Mouse (Mus musculus) T-helper 2 cell (primary cell): ENCODE data around the gene Phf14.

Experiments used
- in situ Hi-C: fragments of 300-600 bp; cut with MboI, MseI; formaldehyde crosslinking; loops from one replicate; pipeline ENCODE4 v1.15.1; 2025; ENCODE audit warnings: high pct_unique_total_duplicates

Phf14 gene

DNA sequence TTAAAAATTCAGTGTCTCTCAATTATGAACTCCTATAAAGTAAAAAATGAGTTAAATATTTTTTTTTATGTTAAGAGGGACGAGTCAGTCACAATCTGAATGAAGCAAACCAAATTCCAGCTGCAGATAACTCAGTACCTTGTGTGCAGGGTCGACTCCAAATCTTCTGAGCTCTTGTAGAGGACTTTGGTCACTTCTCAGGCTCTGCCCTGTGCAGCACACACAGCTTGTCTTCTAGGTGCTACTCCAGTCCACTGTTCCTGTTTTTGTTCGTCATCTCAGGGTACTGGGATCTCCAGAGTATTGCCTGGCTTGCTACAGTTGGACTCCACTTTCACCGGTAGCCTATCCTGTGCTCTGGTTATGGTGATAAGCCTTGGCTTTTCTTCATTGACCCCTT is 113.1 kb downstream of the Phf14 start:
- in situ Hi-C loops, result no loop called here

DNA sequence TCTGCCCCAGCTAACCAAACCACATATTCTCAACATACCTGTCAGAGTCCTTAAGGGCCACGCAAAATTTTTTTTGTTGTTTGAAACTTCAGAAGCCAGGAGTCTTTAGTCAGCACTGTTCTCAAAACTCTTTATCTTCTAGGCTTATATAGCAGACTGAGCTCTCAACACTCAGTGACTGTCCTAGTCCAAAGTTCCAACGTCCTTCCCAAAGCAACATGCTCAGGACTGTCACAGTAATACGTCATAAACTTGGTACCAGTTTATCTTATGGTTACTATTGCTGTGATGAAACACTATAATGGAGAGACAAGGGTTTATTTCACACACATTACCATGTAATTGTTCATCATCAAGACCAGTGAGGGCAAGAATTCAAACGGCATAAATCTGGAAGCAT is 113.9 kb downstream of the Phf14 start:
- in situ Hi-C loops, result no loop called here

DNA sequence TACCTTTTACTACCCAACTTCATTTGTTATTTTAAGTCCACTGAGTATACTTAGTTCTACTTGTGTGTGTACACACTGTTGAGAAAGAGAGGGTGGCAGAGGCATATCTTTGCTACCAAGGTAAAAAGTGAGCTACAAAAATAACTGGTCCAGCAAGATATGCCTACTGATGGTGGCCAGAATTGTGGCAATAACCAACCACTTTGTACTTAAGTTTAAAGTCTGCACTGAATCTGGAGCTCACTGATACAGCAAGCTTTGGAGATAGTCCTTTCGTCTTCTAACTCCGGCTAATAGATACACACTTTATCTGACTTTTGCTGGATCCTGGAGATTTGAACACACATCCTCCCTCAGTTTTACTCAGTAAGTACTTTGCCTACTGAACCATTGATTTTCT is 115.8 kb downstream of the Phf14 start:
- in situ Hi-C loops, result no loop called here

DNA sequence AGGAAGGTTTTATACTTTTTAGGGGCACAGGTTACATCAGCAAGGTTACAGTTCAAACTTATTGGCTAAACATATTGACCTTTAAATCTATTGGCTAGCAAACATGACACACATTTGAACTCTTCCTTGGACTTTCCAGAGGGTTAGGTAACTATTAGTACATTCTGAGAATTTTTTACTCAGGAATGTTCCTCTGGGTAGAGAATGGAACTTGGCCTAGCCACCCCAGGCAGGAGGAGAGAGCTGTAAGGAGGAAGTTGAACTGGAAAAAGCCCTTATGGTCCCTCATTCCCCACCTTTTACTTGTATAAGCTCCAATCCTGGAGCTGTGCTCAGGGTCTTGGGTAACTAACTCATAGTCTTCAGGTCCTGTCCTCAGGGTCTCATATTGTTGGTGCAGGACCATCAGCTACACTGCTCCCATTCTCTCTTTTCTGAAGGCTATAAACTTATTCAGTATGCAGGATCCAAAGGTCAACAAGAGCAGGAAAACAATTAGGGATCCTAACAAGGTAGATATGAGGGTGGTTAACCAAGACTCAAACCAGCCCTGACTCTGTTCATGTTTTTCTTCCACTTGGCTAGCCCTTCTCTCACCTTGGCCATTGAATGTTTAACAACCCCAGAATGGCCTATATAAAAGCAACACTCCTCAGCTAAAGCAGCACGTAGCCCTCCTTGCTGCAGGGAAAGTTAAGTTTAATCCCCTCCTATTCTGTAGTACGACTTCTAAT is 119.4 kb downstream of the Phf14 start:
- in situ Hi-C loops, result no loop called here

DNA sequence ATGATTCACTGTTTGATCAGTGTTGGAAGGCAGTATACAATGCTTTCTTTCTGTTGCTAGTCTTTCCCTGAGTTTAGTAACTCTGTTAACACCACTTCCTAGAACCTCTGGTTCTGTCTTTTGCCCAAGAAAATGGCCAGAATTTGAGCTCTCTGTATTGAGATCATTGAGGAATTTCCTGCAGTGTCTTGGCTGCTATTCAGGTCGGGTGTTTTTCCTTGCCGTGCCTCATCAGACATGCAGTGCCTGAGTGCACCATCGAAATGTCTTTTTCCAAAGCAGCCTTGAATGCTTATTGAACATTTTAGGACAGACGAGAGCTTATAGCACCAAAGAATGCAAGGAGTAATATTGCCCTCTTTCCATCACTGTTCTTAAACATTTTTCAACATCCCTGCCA is 127.0 kb downstream of the Phf14 start:
- in situ Hi-C loops, result no loop called here

DNA sequence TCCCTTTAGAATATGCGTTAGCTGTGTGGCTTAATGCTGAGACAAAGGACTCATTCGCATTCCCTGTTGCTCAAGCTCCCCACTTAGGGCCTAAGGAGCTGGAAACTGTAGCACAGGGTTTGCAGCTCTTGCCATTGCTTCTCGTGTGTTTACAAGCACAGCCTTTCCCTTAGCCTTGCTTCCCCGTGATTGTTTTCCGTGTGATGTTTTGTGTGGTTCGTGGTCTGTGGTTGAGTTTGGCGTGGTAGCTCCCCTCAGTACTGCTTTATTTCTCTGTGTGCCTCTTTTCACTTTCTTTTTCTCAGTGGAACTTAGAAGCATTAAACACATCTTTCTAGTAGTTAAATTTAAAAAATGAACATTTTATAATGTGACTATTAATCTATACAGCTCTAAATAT is 130.7 kb downstream of the Phf14 start:
- in situ Hi-C loops, result no loop called here

DNA sequence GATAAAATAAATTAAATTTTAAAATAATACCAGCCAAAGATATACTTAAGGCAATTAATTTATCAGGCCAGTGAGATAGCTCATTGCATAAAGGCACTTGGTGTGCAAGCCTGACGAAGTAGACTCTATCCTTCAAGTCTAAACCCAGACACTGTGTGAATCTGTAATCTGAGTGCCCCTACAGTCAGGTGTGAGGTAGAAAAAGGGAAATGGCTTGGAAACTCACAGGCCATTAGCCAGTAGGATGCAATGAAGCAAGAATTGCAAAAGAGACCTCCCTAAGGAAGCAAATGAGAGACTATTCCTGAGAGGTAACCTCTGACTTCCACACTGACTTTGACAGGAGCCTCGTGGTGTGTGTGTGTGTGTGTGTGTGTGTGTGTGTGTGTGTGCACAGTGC is 145.3 kb downstream of the Phf14 start:
- in situ Hi-C loops, result no loop called here

DNA sequence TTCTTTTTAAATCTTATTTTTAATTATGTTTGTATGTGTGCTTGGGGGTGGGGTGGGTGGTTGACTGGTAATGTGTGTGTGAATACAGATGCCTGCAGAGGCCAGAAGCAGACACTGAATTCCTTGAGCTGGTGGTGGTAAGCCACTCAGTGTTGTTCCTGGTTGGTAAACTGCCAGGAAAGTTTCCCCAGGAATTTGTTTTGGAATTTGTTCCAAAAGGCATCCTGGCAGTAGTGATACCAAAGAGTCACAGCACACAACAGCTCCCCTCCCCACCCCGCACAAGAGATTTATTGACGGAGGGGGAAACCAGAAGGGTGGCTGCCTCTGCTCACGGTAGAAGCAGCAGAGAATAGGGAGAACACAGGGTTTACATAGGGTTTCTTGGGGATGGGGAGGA is 146.5 kb downstream of the Phf14 start:
- in situ Hi-C loops, result no loop called here

DNA sequence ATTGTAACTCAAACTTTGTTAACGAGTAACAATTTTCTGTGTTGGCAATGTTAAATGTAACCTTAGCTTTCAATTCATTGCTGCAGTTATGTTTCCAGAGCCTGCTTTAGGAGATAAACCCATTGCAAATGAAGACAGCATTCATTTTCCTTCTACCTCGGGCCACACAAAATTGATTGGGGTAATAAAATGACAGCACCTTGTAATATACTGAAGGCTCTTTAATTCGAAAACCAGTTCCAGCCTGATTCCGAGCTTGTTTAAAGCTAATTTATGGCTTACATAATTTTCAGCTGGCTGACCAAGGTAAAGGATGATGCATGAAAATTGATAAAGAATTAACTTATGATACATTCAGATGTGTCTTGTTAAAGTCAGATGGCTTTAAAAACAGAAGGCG is 151.1 kb downstream of the Phf14 start:
- in situ Hi-C loops, result no loop called here

DNA sequence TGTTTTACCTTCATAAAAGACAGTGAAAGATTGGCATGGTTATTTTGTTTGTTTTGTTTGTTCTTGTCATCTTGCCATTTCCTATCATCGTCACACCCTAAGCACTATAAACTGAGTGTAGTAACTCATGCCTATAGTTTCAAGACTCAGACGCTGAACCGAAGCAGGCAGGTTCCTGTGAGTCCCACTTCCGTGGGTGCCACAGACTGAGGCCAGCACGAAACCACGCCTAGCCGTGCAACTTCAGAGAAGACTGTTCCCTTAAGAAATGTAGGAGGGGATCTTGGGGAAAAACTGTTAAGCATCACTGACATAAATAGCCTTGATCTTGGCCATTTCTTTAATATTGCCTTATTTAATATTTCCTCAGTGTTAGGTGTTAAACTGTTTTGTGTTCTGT is 152.4 kb downstream of the Phf14 start:
- in situ Hi-C loops, result no loop called here

DNA sequence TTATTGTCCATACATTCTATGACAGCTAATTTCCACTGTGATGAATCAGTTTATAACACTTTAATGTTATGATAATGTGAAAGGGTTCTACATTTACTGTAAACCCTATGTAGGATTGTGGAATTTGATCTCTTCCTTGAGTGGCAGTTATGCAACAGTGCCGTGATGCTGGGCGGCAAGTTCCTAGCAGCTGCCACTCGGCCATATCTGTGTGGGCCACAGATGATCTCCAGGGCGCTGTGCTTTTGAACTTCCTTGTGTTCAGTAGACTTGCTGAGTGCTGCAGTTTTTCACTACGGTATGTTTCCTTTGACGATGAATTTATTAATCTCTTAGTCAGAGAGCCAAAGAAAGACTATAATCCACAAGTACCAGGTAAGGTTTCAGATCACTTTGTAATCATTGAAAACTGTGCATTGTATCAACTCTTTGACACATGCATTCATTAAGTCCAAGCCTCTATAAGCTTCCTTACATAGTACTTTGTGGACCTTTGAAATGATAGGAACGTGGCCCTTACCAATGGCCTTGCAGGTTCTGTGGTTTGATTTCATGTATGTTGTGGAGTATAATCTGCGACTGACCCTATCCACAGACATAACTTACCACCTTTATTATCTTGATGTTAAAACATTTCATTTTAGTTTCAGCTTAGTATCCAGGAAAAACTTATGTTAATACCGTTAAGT is 153.0 kb downstream of the Phf14 start:
- in situ Hi-C loops, result no loop called here

DNA sequence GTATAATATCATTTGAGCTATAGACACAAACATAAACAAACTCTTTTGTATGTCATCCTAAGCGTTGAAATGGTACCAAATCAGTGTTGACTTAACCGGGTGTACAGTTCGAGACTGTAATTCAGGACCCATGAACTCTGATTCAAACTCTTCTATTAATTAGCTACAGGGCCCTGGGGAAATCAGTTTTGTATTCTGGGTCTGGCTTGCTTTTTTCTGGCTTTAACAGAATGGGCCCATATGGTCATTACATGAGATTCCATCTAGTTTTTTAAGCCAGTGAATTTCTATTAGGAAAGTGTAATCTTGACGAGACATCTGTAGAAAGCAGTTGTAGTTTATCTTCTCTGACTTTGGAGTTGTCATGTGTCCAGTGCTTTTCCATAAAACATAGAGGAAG is 160.3 kb downstream of the Phf14 start:
- in situ Hi-C loops, result no loop called here

DNA sequence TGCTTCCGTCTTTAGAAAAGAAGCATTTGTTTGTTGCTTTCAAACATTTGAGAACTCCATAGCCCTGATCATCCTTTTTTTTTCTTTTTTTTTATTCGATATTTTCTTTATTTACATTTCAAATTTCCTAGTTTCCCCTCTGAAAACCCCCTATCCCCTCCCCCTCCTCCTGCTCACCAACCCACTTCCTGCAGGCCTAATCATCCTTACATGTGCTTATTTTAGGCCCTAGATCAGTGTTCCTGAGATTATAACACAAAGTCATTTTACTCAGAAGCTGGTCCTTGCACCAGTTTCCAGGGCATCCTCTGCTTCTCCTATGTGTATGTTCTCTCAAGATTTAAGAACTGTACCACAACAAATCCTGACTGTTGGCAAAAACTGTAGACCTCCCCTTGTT is 161.7 kb downstream of the Phf14 start:
- in situ Hi-C loops, result no loop called here

DNA sequence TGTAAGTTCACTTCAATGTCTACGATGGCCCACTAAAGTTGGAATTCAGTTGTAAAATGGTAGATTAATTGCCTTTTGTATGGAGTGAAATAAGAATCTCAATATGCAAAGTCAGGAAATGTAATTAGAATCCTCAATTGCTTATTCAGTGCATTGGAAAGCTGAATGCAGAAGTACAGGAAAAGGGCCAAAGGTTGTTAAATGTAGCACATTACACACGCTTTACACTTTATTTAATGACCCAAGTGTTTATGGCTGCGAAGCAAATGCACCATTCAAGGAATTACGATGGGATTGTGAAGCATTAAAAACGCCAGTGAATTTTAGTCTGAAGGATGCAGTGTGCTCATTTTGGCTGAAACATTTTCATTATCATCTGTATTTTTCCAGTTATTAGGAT is 167.0 kb downstream of the Phf14 start:
- in situ Hi-C loops, result no loop called here

DNA sequence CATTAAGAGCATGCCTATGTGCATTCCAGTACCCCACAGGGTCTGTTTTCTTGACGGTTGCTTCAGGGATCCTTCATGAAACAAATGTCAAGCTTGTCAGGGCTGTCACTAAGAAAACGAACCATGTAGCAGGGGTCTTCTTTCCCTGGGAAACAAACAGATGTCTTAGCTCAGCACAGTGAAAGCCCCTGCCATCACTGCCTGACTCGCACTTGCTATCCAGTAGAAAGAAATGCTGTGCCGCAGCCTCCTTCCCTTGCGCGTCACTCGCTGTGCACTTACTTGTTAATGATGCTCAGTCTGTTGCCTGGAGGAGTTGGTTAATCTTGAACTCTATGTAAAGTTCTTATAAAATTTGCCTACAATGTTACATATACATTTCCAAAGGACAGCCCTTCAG is 169.7 kb downstream of the Phf14 start:
- in situ Hi-C loops, result no loop called here

DNA sequence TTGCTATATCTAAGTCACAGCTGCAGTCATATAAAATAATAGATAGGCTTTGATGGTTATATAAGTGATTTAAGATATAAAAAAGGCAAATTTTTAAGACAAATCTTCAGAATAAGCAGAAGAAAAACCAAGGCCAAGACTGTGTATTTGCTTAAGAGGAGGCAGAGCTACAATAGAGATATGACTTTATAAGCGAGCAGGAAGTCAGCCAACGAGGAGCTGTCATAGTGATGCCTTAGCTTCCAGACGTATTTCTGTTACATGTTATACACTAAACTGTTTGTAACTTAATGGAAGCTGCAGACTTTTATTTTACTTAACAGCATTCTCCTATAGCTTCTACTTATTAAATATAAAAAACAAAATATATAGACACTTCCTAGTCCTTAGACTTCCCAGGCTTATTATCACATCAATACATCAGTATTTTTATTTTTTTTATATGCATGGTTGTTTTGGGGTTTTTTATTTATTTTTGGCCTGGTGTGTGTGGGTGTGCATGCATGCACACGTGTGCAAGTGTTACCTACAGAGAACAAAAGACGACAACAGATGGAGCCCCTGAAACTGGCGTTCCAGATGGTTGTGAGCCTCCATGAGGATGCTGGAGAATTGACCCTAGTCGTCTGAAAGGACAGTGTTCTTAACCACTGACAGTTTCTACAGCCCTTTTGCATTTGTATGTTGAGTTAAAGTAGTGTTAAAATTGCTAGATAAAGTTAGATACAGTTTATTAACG is 170.4 kb downstream of the Phf14 start:
- in situ Hi-C loops, result no loop called here

DNA sequence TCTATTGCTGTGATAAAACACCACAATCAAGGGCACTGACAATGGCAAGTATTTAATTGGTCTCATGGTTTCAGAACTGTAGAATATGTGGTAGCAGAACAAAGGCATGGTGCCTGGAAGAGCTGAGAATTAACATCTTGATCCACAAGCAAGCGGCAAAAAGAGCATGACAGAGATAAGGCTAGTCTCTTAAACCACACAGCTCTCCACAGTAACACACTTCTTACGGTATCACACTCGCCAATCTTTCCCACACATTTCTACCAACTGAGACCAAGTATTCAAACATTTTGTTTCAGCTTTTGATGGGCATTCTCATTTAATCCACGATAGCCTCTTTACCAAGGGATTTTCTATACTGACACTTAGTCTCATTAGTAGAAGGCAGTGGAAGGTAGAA is 171.7 kb downstream of the Phf14 start:
- in situ Hi-C loops, result no loop called here

DNA sequence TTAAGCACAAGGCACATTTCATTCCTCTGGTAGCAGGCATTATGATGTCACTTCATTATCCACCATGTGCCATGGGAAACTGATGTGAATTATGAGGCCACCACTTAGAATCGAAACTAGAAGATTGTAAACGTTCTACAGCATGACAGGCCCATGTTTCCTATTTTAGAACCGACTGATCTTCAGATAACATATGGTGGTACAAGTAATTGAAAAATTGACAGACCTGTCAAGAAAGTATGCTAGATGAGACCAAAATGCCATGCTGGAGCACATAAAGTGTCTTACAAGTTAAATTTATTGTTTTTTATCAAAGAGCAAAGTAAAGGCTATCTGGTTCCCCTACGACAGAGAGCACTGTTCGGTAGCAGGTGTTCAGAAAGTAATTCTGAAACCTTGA is 172.8 kb downstream of the Phf14 start:
- in situ Hi-C loops, result no loop called here

DNA sequence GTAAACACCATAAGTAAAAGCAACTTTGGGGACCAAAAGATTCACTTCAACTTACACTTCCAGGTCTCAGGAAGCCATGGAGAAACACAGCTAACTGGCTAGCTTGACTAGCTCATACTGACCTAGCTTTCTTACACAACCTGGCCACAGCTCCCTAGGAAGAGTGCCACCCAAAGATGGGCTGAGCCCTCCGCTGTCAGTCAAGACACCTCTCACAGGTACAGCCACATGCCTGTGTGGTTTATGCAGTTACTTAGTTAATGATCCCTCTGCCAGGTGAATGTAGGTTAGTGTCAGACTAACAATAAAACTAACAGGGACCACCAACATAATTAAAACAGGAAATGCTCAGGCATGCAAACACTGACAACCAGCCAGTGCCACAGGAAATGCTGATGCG is 174.1 kb downstream of the Phf14 start:
- in situ Hi-C loops, result no loop called here

DNA sequence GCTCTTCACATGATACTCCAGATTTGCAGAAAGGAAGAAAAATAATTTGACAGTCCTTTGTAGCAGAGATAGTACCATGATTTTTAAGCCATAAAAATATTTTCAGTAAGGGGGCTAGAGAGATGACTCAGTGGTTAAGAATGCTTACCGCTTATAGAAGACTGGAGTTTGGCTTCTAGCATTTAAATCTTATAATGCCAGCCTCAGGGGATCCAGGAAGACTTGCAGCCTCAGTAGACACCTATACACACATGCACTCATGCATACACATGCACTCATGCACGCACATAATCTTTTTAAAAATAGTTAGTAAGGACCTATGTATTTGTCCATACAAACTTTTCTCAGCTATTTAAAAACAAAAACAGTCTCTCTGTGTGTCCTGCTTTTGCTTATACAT is 174.5 kb downstream of the Phf14 start:
- in situ Hi-C loops, result no loop called here

DNA sequence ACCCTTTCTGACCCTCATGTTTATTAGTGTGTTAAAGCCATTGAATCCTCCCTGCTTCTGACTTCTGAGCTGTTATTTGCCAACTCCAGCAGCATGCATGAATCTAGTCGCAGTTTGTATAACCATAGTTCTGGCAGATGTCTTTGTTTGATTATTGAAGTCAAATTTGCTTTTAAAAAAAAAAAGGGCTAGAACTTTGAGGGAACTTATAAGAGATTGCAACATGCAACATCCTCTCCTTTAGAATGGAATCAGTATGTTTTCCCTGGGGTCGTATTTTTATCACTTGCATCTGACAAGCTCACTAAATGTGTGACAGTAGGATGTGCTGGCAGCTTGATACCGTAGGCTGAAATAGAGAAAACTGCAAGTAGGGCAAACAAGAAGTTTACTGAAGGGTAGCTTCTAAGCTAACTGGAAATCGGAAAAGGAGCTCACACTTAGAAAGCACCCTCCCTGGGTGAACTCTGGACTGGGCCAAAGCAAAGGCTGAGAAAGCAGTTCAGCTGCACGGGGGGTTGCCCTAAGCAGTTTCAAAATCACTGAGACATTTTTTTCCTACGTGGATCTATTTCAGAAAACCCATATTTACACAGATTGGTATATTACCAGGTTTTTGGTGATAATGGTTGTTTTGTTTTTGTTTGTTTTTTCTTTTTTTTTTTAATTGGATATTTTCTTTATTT is 175.1 kb downstream of the Phf14 start:
- in situ Hi-C loops, result no loop called here

DNA sequence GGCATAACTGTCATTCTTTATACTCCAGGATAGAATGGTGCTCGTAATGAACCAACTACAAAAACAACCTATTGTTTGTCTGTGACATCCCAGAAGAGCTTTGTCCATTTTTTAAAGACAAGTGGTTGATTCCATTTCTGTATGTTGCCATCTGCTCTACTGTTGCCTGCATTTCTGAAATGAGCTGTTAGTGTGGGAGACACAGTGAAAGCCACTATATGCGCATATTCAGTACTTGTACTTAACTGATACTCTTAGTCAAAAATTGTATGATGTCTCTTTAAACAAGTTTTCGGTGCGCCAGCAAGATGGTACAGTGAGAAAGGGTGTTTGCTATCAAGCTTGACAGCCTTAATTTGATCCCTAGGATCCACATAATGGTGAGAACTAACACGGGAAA is 177.1 kb downstream of the Phf14 start:
- in situ Hi-C loops, result no loop called here
